8 mouse cellular contexts compared by ENCODE assay signal in genomic region chr8:106210035-106210731, GRCm38 (mm10). TPM values are rescaled to one million over a fixed set of nuclear protein-coding genes. Genes with fewer than 3 reads are reported as not detected.
A peak's percentile ranks its signal among the peaks of the same experiment; 100 is the strongest.
DNase-seq lines count a peak whose midpoint lies in the region; ATAC-seq and TF ChIP-seq lines count a peak whose summit lies in the region.

No protein-coding gene starts in this region.

- H3K36me3 ChIP-seq in hindbrain, embryonic 10.5 days, result peaks cover 65% of the 10 kb centered on the region
- H3K36me3 ChIP-seq in liver, postnatal 0 days (replicated peaks; ENCODE audit: insufficient read depth, low read length), result peaks cover 22% of the 10 kb centered on the region

- TF ChIP-seq CTCF in liver, postnatal 0 days (IDR thresholded peaks at IDR 0.05; ENCODE audit: low read depth), result no peak
- no peak for TF ChIP-seq CTCF in olfactory bulb, adult 2 months (IDR thresholded peaks at IDR 0.05; ENCODE audit: insufficient read depth, low read depth, low read length)

- peak overlapping the region; percentile 96 for H3K4me3 ChIP-seq in hindbrain, embryonic 10.5 days
- peak overlapping the region; percentile 94 for H3K4me3 ChIP-seq in liver, postnatal 0 days (ENCODE audit: low read depth, low read length)
- peak overlapping the region; percentile 84 for H3K4me3 ChIP-seq in olfactory bulb, adult 2 months (ENCODE audit: insufficient read depth, low read depth, low read length)

- no peaks in the 10 kb centered on the region for H3K27me3 ChIP-seq in hindbrain, embryonic 10.5 days (ENCODE audit: insufficient read depth, poor library complexity, severe bottlenecking)
- no peaks in the 10 kb centered on the region for H3K27me3 ChIP-seq in liver, postnatal 0 days (ENCODE audit: insufficient read depth, low read length)

- under 1% methylated on average over 35 of the region's 35 CpGs for WGBS in hindbrain, embryonic 10.5 days
- under 1% methylated on average over 35 of the region's 35 CpGs for WGBS in liver, postnatal 0 days (ENCODE audit: insufficient replicate concordance)
- under 1% methylated on average over 35 of the region's 35 CpGs for WGBS in olfactory bulb, adult 2 months

- ATAC-seq in liver, postnatal 0 days, result peak; percentile 72

- no peak for TF ChIP-seq EP300 in liver, postnatal 0 days (IDR thresholded peaks at IDR 0.05; ENCODE audit: low read depth)

- no peaks in the 10 kb centered on the region for H3K9me3 ChIP-seq in hindbrain, embryonic 10.5 days
- no peaks in the 10 kb centered on the region for H3K9me3 ChIP-seq in liver, postnatal 0 days (ENCODE audit: low read length)

- TF ChIP-seq POLR2A in olfactory bulb, adult 2 months (IDR thresholded peaks at IDR 0.05; ENCODE audit: insufficient read depth, low read depth, low read length), result no peak

- peak overlapping the region; percentile 96 for H3K9ac ChIP-seq in liver, postnatal 0 days (replicated peaks)

- H3K4me2 ChIP-seq in liver, postnatal 0 days (ENCODE audit: low read depth, low read length), result peak overlapping the region; percentile 79

- H3K27ac ChIP-seq in hindbrain, embryonic 10.5 days, result peak overlapping the region; percentile 95
- peak overlapping the region; percentile 97 for H3K27ac ChIP-seq in liver, postnatal 0 days (ENCODE audit: low read depth)
- H3K27ac ChIP-seq in olfactory bulb, adult 2 months (ENCODE audit: insufficient read depth, low read depth, low read length), result peak overlapping the region; percentile 68

- DNase-seq in layer of hippocampus, adult 9-10 months (ENCODE audit: low spot score), result peak; percentile 33
- no peak for DNase-seq in layer of hippocampus, postnatal 10 days (ENCODE audit: low spot score in 2 of 2)
- DNase-seq in MEL-GATA-1-ER (ENCODE audit: extremely low read depth, low read depth), result peak; percentile 44
- DNase-seq in embryo, embryonic 10.5 days (ENCODE audit: low spot score), result peak; percentile 43
- DNase-seq in hindbrain, embryonic 10.5 days (ENCODE audit: low spot score), result peak; percentile 6
- peak; percentile 37 for DNase-seq in liver, postnatal 0 days
- DNase-seq in layer of hippocampus, adult 11-12 months (ENCODE audit: low spot score), result no peak

- H3K4me1 ChIP-seq in hindbrain, embryonic 10.5 days (replicated peaks), result peaks cover 24% of the 10 kb centered on the region
- peaks cover 11% of the 10 kb centered on the region for H3K4me1 ChIP-seq in liver, postnatal 0 days (ENCODE audit: insufficient read depth)
- peaks cover 2% of the 10 kb centered on the region; the same call in 1 of the 2 replicates for H3K4me1 ChIP-seq in olfactory bulb, adult 2 months (ENCODE audit: control insufficient read depth, insufficient read depth, low read length)

RNA-seq across cellular contexts. Expression of gene Slc7a6os, which starts 0.6 kb away (rescaled TPM):
- 10 to 100 TPM; 30.4 to 32.3 TPM for total RNA-seq in layer of hippocampus, postnatal 10 days (2021)
- polyA plus RNA-seq in hindbrain, embryonic 10.5 days (2016; fragmentation: Nextera tagmentation; extraction: Ambion mirVana), result 33.0 and 36.9 TPM in 2 replicates
- 12.1 and 12.5 TPM in 2 replicates for polyA plus RNA-seq in liver, postnatal 0 days (2015; fragmentation: Nextera tagmentation; extraction: Ambion mirVana)
- polyA plus RNA-seq in olfactory bulb, adult 2 months (2012; ENCODE audit: insufficient read depth, insufficient read length, low replicate concordance, missing spikeins), result not detected in 2 replicates

RNA-seq across cellular contexts. Expression of gene Prmt7, which starts 0.6 kb away (rescaled TPM):
- total RNA-seq in layer of hippocampus, postnatal 10 days (2021), result 10 to 100 TPM; 40.3 to 44.7 TPM
- polyA plus RNA-seq in hindbrain, embryonic 10.5 days (2016; fragmentation: Nextera tagmentation; extraction: Ambion mirVana), result 71.1 and 73.6 TPM in 2 replicates
- polyA plus RNA-seq in liver, postnatal 0 days (2015; fragmentation: Nextera tagmentation; extraction: Ambion mirVana), result 10.4 and 11.0 TPM in 2 replicates
- polyA plus RNA-seq in olfactory bulb, adult 2 months (2012; ENCODE audit: insufficient read depth, insufficient read length, low replicate concordance, missing spikeins), result not detected in 2 replicates

RNA-seq across cellular contexts. Expression of gene Slc7a6, which starts 41.5 kb away (rescaled TPM):
- 10 to 100 TPM; 23.2 to 26.2 TPM for total RNA-seq in layer of hippocampus, postnatal 10 days (2021)
- polyA plus RNA-seq in hindbrain, embryonic 10.5 days (2016; fragmentation: Nextera tagmentation; extraction: Ambion mirVana), result 66.1 and 71.9 TPM in 2 replicates
- 2.6 and 3.2 TPM in 2 replicates for polyA plus RNA-seq in liver, postnatal 0 days (2015; fragmentation: Nextera tagmentation; extraction: Ambion mirVana)
- polyA plus RNA-seq in olfactory bulb, adult 2 months (2012; ENCODE audit: insufficient read depth, insufficient read length, low replicate concordance, missing spikeins), result not detected in 2 replicates

RNA-seq across cellular contexts. Expression of gene Pla2g15, which starts 60.0 kb away (rescaled TPM):
- total RNA-seq in layer of hippocampus, postnatal 10 days (2021), result 10 to 100 TPM; 18.7 to 20.1 TPM
- polyA plus RNA-seq in hindbrain, embryonic 10.5 days (2016; fragmentation: Nextera tagmentation; extraction: Ambion mirVana), result 15.0 and 16.1 TPM in 2 replicates
- polyA plus RNA-seq in liver, postnatal 0 days (2015; fragmentation: Nextera tagmentation; extraction: Ambion mirVana), result 7.2 and 7.7 TPM in 2 replicates
- polyA plus RNA-seq in olfactory bulb, adult 2 months (2012; ENCODE audit: insufficient read depth, insufficient read length, low replicate concordance, missing spikeins), result not detected in 2 replicates

Comparison
In these comparisons a context has a peak if more than half of its experiments do, and no peak if none do; other contexts are left out.
1. DNase-seq: peak in layer of hippocampus, adult 9-10 months (single experiment), MEL-GATA-1-ER (single experiment), embryo, embryonic 10.5 days (single experiment), hindbrain, embryonic 10.5 days (single experiment) and liver, postnatal 0 days (single experiment); none in layer of hippocampus, postnatal 10 days (0 of 2) and layer of hippocampus, adult 11-12 months (single experiment).
2. RNA of gene Prmt7, which starts 0.6 kb away (polyA plus RNA-seq): 71.1 to 73.6 TPM in hindbrain, embryonic 10.5 days and 10.4 to 11.0 TPM in liver, postnatal 0 days; not detected in olfactory bulb, adult 2 months; every median in the first group is over 10 times any median in the second.
3. Peak in every context shown above with its lines, with median percentiles within 50 percentile points of each other: H3K27ac ChIP-seq and H3K4me3 ChIP-seq.